In the genomic region with DNA sequence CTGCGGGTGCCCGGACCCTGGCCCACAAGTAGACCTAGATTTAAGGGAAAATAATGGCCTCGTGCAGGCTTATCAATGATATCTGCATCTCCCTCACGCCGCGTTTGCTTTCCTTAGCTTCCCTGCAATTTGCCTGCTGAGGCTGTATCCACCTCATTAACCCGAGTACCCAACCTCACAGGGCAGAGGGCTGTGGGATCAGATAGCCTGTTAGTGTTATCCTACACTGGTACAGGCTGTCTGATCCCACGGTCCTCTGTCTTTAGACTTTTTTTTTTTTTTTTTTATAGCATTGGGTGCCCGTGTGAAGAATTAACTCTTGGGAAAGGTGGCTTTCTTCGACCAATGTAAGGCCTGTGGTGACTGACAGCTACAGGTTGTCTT, we compare ENCODE assay signal across 15 mouse cellular contexts.
DNase-seq lines count a peak whose midpoint lies in the region; ATAC-seq and TF ChIP-seq lines count a peak whose summit lies in the region.
"Had no signal": no experiment of that assay in that cellular context is flagged by ENCODE, and none has a peak within 500 bp of the region (broad histone marks: within the 10 kb centered on the region; RNA-seq: fewer than 3 reads in every experiment).

No protein-coding gene starts in this region.

- no peak for ATAC-seq in forebrain, postnatal 0 days
- no peak for ATAC-seq in heart, postnatal 0 days (ENCODE audit: insufficient read depth, low read depth)
- peak; percentile 24; the same call in 1 of the 2 replicates for ATAC-seq in lung, embryonic 16.5 days (ENCODE audit: low read depth)
- peak; percentile 64 for ATAC-seq in forebrain, embryonic 13.5 days

- no peak for TF ChIP-seq CTCF in forebrain, postnatal 0 days (IDR thresholded peaks at IDR 0.05; ENCODE audit: low read depth)
- no peak for TF ChIP-seq CTCF in heart, postnatal 0 days (IDR thresholded peaks at IDR 0.05; ENCODE audit: low read depth)

- H3K9ac ChIP-seq in forebrain, postnatal 0 days = no peak overlapping the region
- no peak overlapping the region for H3K9ac ChIP-seq in heart, postnatal 0 days (replicated peaks; ENCODE audit: low read depth, low read length)
- H3K9ac ChIP-seq in lung, embryonic 16.5 days (ENCODE audit: low read length) = no peak overlapping the region
- H3K9ac ChIP-seq in forebrain, embryonic 13.5 days = no peak overlapping the region
- H3K9ac ChIP-seq: embryonic facial prominence, embryonic 15.5 days; hindbrain, embryonic 13.5 days; liver, embryonic 15.5 days had no signal

- no peak for DNase-seq in forebrain, embryonic 10.5 days (ENCODE audit: extremely low spot score, low spot score)
- DNase-seq in forebrain, postnatal 0 days = no peak
- DNase-seq in heart, postnatal 0 days (ENCODE audit: low spot score) = no peak
- DNase-seq in heart, adult 18-20 months = no peak
- no peak for DNase-seq in lung, adult 18-20 months
- DNase-seq in layer of hippocampus, adult 11-12 months (ENCODE audit: low spot score) = no peak
- DNase-seq: cerebellum, adult 8-10 months; kidney, postnatal 36 days; right cerebral cortex, postnatal 14 days; thymus, postnatal 4 days had no signal

- peaks cover 21% of the 10 kb centered on the region for H3K27me3 ChIP-seq in forebrain, embryonic 10.5 days (ENCODE audit: poor library complexity, severe bottlenecking)
- no peaks in the 10 kb centered on the region for H3K27me3 ChIP-seq in forebrain, postnatal 0 days (ENCODE audit: insufficient read depth, low read length)
- H3K27me3 ChIP-seq in heart, postnatal 0 days (ENCODE audit: control insufficient read depth, insufficient read depth, low read length) = no peaks in the 10 kb centered on the region
- no peaks in the 10 kb centered on the region for H3K27me3 ChIP-seq in lung, embryonic 16.5 days (ENCODE audit: control insufficient read depth, insufficient read depth, low read depth, low read length)
- peaks cover 4% of the 10 kb centered on the region; the same call in 1 of the 2 replicates for H3K27me3 ChIP-seq in forebrain, embryonic 13.5 days
- H3K27me3 ChIP-seq: embryonic facial prominence, embryonic 15.5 days; hindbrain, embryonic 13.5 days; liver, embryonic 15.5 days had no signal

- peak overlapping the region; percentile 71 for H3K27ac ChIP-seq in forebrain, embryonic 10.5 days
- no peak overlapping the region for H3K27ac ChIP-seq in forebrain, postnatal 0 days (ENCODE audit: low read depth, low read length)
- no peak overlapping the region for H3K27ac ChIP-seq in heart, postnatal 0 days (ENCODE audit: low read depth)
- H3K27ac ChIP-seq in lung, embryonic 16.5 days (ENCODE audit: low read length) = peak overlapping the region; percentile 65
- H3K27ac ChIP-seq in forebrain, embryonic 13.5 days = no peak overlapping the region
- H3K27ac ChIP-seq: embryonic facial prominence, embryonic 15.5 days; hindbrain, embryonic 13.5 days; liver, embryonic 15.5 days had no signal

- peaks cover 33% of the 10 kb centered on the region for H3K4me1 ChIP-seq in forebrain, embryonic 10.5 days
- H3K4me1 ChIP-seq in forebrain, postnatal 0 days (ENCODE audit: insufficient read depth) = no peaks in the 10 kb centered on the region
- H3K4me1 ChIP-seq in heart, postnatal 0 days (ENCODE audit: control insufficient read depth, insufficient read depth) = peaks cover 4% of the 10 kb centered on the region; the same call in 1 of the 2 replicates
- peaks cover 9% of the 10 kb centered on the region for H3K4me1 ChIP-seq in lung, embryonic 16.5 days (replicated peaks; ENCODE audit: control insufficient read depth, insufficient read depth, low read length)
- peaks cover 22% of the 10 kb centered on the region for H3K4me1 ChIP-seq in forebrain, embryonic 13.5 days
- H3K4me1 ChIP-seq: embryonic facial prominence, embryonic 15.5 days; hindbrain, embryonic 13.5 days; liver, embryonic 15.5 days had no signal

- no peaks in the 10 kb centered on the region for H3K36me3 ChIP-seq in forebrain, embryonic 10.5 days (replicated peaks)
- no peaks in the 10 kb centered on the region for H3K36me3 ChIP-seq in forebrain, postnatal 0 days (ENCODE audit: insufficient read depth)
- no peaks in the 10 kb centered on the region for H3K36me3 ChIP-seq in heart, postnatal 0 days (replicated peaks; ENCODE audit: control insufficient read depth, insufficient read depth, low read length)
- no peaks in the 10 kb centered on the region for H3K36me3 ChIP-seq in lung, embryonic 16.5 days (ENCODE audit: control insufficient read depth, insufficient read depth, low read length)
- H3K36me3 ChIP-seq in forebrain, embryonic 13.5 days (ENCODE audit: poor library complexity, severe bottlenecking) = no peaks in the 10 kb centered on the region
- H3K36me3 ChIP-seq: embryonic facial prominence, embryonic 15.5 days; hindbrain, embryonic 13.5 days; liver, embryonic 15.5 days had no signal

- 61% methylated on average over 10 of the region's 10 CpGs for WGBS in forebrain, embryonic 10.5 days
- 47% methylated on average over 10 of the region's 10 CpGs for WGBS in forebrain, postnatal 0 days
- 50% methylated on average over 10 of the region's 10 CpGs for WGBS in heart, postnatal 0 days
- 49% methylated on average over 10 of the region's 10 CpGs for WGBS in lung, embryonic 16.5 days
- WGBS in forebrain, embryonic 13.5 days = 46% methylated on average over 10 of the region's 10 CpGs

- no peak overlapping the region for H3K4me2 ChIP-seq in forebrain, postnatal 0 days (ENCODE audit: low read depth)
- peak overlapping the region; percentile 21; the same call in 1 of the 2 replicates for H3K4me2 ChIP-seq in heart, postnatal 0 days (ENCODE audit: low read depth, low read length)
- H3K4me2 ChIP-seq in lung, embryonic 16.5 days (ENCODE audit: low read depth, low read length) = no peak overlapping the region
- no peak overlapping the region for H3K4me2 ChIP-seq in forebrain, embryonic 13.5 days
- H3K4me2 ChIP-seq: embryonic facial prominence, embryonic 15.5 days; hindbrain, embryonic 13.5 days; liver, embryonic 15.5 days had no signal

- TF ChIP-seq EP300 in heart, postnatal 0 days (IDR thresholded peaks at IDR 0.05; ENCODE audit: low read depth) = no peak

- H3K4me3 ChIP-seq in forebrain, embryonic 10.5 days = no peak overlapping the region
- no peak overlapping the region for H3K4me3 ChIP-seq in forebrain, postnatal 0 days (ENCODE audit: low read depth, low read length)
- H3K4me3 ChIP-seq in heart, postnatal 0 days (ENCODE audit: low read depth, low read length) = no peak overlapping the region
- H3K4me3 ChIP-seq in lung, embryonic 16.5 days (ENCODE audit: low read length) = no peak overlapping the region
- H3K4me3 ChIP-seq in forebrain, embryonic 13.5 days = no peak overlapping the region
- H3K4me3 ChIP-seq: embryonic facial prominence, embryonic 15.5 days; hindbrain, embryonic 13.5 days; liver, embryonic 15.5 days had no signal

- no peaks in the 10 kb centered on the region for H3K9me3 ChIP-seq in forebrain, embryonic 10.5 days
- no peaks in the 10 kb centered on the region for H3K9me3 ChIP-seq in forebrain, postnatal 0 days (ENCODE audit: low read length)
- no peaks in the 10 kb centered on the region for H3K9me3 ChIP-seq in heart, postnatal 0 days (replicated peaks; ENCODE audit: control insufficient read depth, low read length)
- no peaks in the 10 kb centered on the region for H3K9me3 ChIP-seq in lung, embryonic 16.5 days (ENCODE audit: control insufficient read depth, low read length)
- no peaks in the 10 kb centered on the region for H3K9me3 ChIP-seq in forebrain, embryonic 13.5 days (replicated peaks)
- H3K9me3 ChIP-seq: embryonic facial prominence, embryonic 15.5 days; hindbrain, embryonic 13.5 days; liver, embryonic 15.5 days had no signal

Comparison
In these comparisons a context has a peak if more than half of its experiments do, and no peak if none do; other contexts are left out.
1. H3K27ac ChIP-seq: peak in forebrain, embryonic 10.5 days (single experiment) and lung, embryonic 16.5 days (single experiment); none in forebrain, postnatal 0 days (single experiment), heart, postnatal 0 days (single experiment) and forebrain, embryonic 13.5 days (single experiment).
2. ATAC-seq: peak in lung, embryonic 16.5 days (single experiment) and forebrain, embryonic 13.5 days (single experiment); none in forebrain, postnatal 0 days (single experiment) and heart, postnatal 0 days (single experiment).